Mouse (Mus musculus): ENCODE results near the gene Hoxa3.

- TF ChIP-seq CTCF (IDR thresholded peaks at IDR 0.05), result no peak
- TF ChIP-seq POLR2A (IDR thresholded peaks at IDR 0.05; ENCODE audit: insufficient read depth, low read depth, low read length), result no peak
These were observed 12.9 kb downstream of the Hoxa3 start for GRCm38 (mm10) chr6:52200073-52200750.

Measured in heart, adult 2 months (tissue).